In genomic region chr10:79533126-79533911, GRCm38 (mm10) we compare ENCODE assay signal across 8 mouse cellular contexts. TPM values are rescaled to one million over a fixed set of nuclear protein-coding genes. Genes with fewer than 3 reads are reported as not detected.
DNase-seq lines count a peak whose midpoint lies in the region; ATAC-seq and TF ChIP-seq lines count a peak whose summit lies in the region.

Gene Plpp2, minus strand, starts transcription at chr10:79533796.

- H3K4me3 ChIP-seq in heart, embryonic 14.5 days (ENCODE audit: control insufficient read depth in 1 of 2, insufficient read depth in 1 of 2, low read depth in 1 of 2, low read length in 2 of 2), result peak within 1 kb of the TSS; percentile 47 to 54
- H3K4me3 ChIP-seq in kidney, postnatal 0 days (replicated peaks; ENCODE audit: low read depth, low read length), result peak within 1 kb of the TSS; percentile 57
- peak within 1 kb of the TSS; percentile 64 for H3K4me3 ChIP-seq in liver, embryonic 15.5 days (replicated peaks)
- H3K4me3 ChIP-seq in stomach, embryonic 16.5 days (replicated peaks; ENCODE audit: low read length), result peak within 1 kb of the TSS; percentile 70

- peaks cover 2 to 8% of the 10 kb centered on the region in 2 experiments for H3K4me1 ChIP-seq in heart, embryonic 14.5 days (ENCODE audit: control insufficient read depth in 2 of 2, insufficient read depth in 2 of 2, low read length in 2 of 2)
- H3K4me1 ChIP-seq in kidney, postnatal 0 days (replicated peaks; ENCODE audit: insufficient read depth, low read length), result peaks cover 9% of the 10 kb centered on the region
- H3K4me1 ChIP-seq in liver, embryonic 15.5 days (replicated peaks), result peaks cover 16% of the 10 kb centered on the region
- no peaks in the 10 kb centered on the region; the same call in 1 of the 2 replicates for H3K4me1 ChIP-seq in stomach, embryonic 16.5 days (ENCODE audit: control insufficient read depth, insufficient read depth, low read length)

- H3K9me3 ChIP-seq in heart, embryonic 14.5 days (ENCODE audit: control insufficient read depth, low read length), result no peaks in the 10 kb centered on the region
- H3K9me3 ChIP-seq in kidney, postnatal 0 days (replicated peaks; ENCODE audit: low read length), result no peaks in the 10 kb centered on the region
- H3K9me3 ChIP-seq in liver, embryonic 15.5 days (replicated peaks), result no peaks in the 10 kb centered on the region
- H3K9me3 ChIP-seq in stomach, embryonic 16.5 days (replicated peaks; ENCODE audit: control insufficient read depth, low read length), result no peaks in the 10 kb centered on the region

- no peak within 1 kb of the TSS for H3K27ac ChIP-seq in heart, embryonic 14.5 days (replicated peaks in 1 of 2; ENCODE audit: control insufficient read depth in 1 of 2, insufficient read depth in 1 of 2, low read depth in 2 of 2, low read length in 2 of 2)
- peak within 1 kb of the TSS; percentile 82 for H3K27ac ChIP-seq in kidney, postnatal 0 days
- peak within 1 kb of the TSS; percentile 71 for H3K27ac ChIP-seq in liver, embryonic 15.5 days (replicated peaks)
- H3K27ac ChIP-seq in stomach, embryonic 16.5 days (ENCODE audit: low read length), result peak within 1 kb of the TSS; percentile 93

- TF ChIP-seq POLR2A in brain, embryonic 14.5 days (IDR thresholded peaks at IDR 0.05; ENCODE audit: borderline replicate concordance, extremely low read depth, insufficient read depth, insufficient read length, poor library complexity, severe bottlenecking), result no peak

- peak within 1 kb of the TSS; percentile 67 for H3K9ac ChIP-seq in heart, embryonic 14.5 days (ENCODE audit: low read length)
- peak within 1 kb of the TSS; percentile 64 for H3K9ac ChIP-seq in kidney, postnatal 0 days (ENCODE audit: low read depth, low read length)
- peak within 1 kb of the TSS; percentile 52 for H3K9ac ChIP-seq in liver, embryonic 15.5 days
- peak within 1 kb of the TSS; percentile 77 for H3K9ac ChIP-seq in stomach, embryonic 16.5 days (ENCODE audit: low read length)

- peak within 1 kb of the TSS; percentile 96 for H3K4me2 ChIP-seq in heart, embryonic 14.5 days (ENCODE audit: low read length)
- H3K4me2 ChIP-seq in kidney, postnatal 0 days (ENCODE audit: low read length), result peak within 1 kb of the TSS; percentile 74
- peak within 1 kb of the TSS; percentile 87 for H3K4me2 ChIP-seq in liver, embryonic 15.5 days
- H3K4me2 ChIP-seq in stomach, embryonic 16.5 days (ENCODE audit: low read depth, low read length), result peak within 1 kb of the TSS; percentile 89

- H3K36me3 ChIP-seq in heart, embryonic 14.5 days (ENCODE audit: control insufficient read depth, insufficient read depth, low read length), result no peaks in the 10 kb centered on the region; the same call in 1 of the 2 replicates
- 0 out of 2 replicates have a peak, but pooled peaks cover 3% of the 10 kb centered on the region for H3K36me3 ChIP-seq in kidney, postnatal 0 days (ENCODE audit: insufficient read depth, low read length)
- H3K36me3 ChIP-seq in liver, embryonic 15.5 days (replicated peaks), result no peaks in the 10 kb centered on the region
- no peaks in the 10 kb centered on the region; the same call in 1 of the 2 replicates for H3K36me3 ChIP-seq in stomach, embryonic 16.5 days (ENCODE audit: control insufficient read depth, insufficient read depth, low read length)

- under 1% methylated on average over 48 of the region's 52 CpGs for WGBS in heart, embryonic 14.5 days
- under 1% methylated on average over 52 of the region's 52 CpGs for WGBS in kidney, postnatal 0 days
- under 1% methylated on average over 52 of the region's 52 CpGs for WGBS in liver, embryonic 15.5 days (ENCODE audit: insufficient replicate concordance)
- WGBS in stomach, embryonic 16.5 days, result under 1% methylated on average over 52 of the region's 52 CpGs

- peak; percentile 63 for TF ChIP-seq CTCF in brain, embryonic 14.5 days (IDR thresholded peaks at IDR 0.05; ENCODE audit: borderline replicate concordance, extremely low read depth, insufficient read depth, insufficient read length)
- peak; percentile 67 for TF ChIP-seq CTCF in kidney, postnatal 0 days (IDR thresholded peaks at IDR 0.05; ENCODE audit: low read depth)

- peak; percentile 69 for DNase-seq in CD4-positive, CD25-positive, alpha-beta regulatory T cell, adult 2 months (ENCODE audit: low read depth, low spot score)
- peak; percentile 56 for DNase-seq in brain, embryonic 14.5 days (ENCODE audit: low read depth)
- DNase-seq in kidney, postnatal 0 days (ENCODE audit: low spot score), result peak; percentile 78
- peak; percentile 61 to 62 for DNase-seq in natural killer cell, adult 2 months (ENCODE audit: low spot score in 2 of 2)

- peak; percentile 71 for ATAC-seq in erythroblast, adult 5-6 weeks (replicated peaks; ENCODE audit: low FRiP score, poor library complexity, severe bottlenecking)
- ATAC-seq in heart, embryonic 14.5 days (ENCODE audit: insufficient number of reproducible peaks, insufficient read depth, low FRiP score, low read depth), result peak; percentile 65
- ATAC-seq in kidney, postnatal 0 days (replicated peaks; ENCODE audit: low FRiP score, low read depth), result peak; percentile 91
- ATAC-seq in liver, embryonic 15.5 days (ENCODE audit: insufficient read depth), result peak; percentile 82
- ATAC-seq in stomach, embryonic 16.5 days (ENCODE audit: insufficient read depth, low FRiP score), result peak; percentile 90

- H3K27me3 ChIP-seq in heart, embryonic 14.5 days (ENCODE audit: control insufficient read depth, insufficient read depth, low read length), result no peaks in the 10 kb centered on the region
- H3K27me3 ChIP-seq in kidney, postnatal 0 days (ENCODE audit: insufficient read depth, low read length), result no peaks in the 10 kb centered on the region
- H3K27me3 ChIP-seq in liver, embryonic 15.5 days, result peaks cover 12% of the 10 kb centered on the region; the same call in 1 of the 2 replicates
- H3K27me3 ChIP-seq in stomach, embryonic 16.5 days (ENCODE audit: control insufficient read depth, insufficient read depth, low read length), result no peaks in the 10 kb centered on the region

RNA-seq across cellular contexts. Expression of gene Plpp2, which starts in this region (rescaled TPM):
- 8.9 and 13.8 TPM in 2 replicates for polyA plus RNA-seq in brain, embryonic 14.5 days (2012; rRNA removed)
- total RNA-seq in erythroblast, adult 5-6 weeks (2015; ENCODE audit: low replicate concordance), result 2.1 and 7.1 TPM in 2 replicates
- total RNA-seq in erythroblast, adult 5-6 weeks (2017; ENCODE audit: low replicate concordance), result 0.43 TPM in 1 of 2 replicates, not detected in the other
- 10.3 TPM in 2 replicates for polyA plus RNA-seq in heart, embryonic 14.5 days (2014; fragmentation: Nextera tagmentation; extraction: Ambion mirVana)
- 67.0 and 68.9 TPM in 2 replicates for polyA plus RNA-seq in kidney, postnatal 0 days (2015; fragmentation: Nextera tagmentation; extraction: Ambion mirVana)
- 21.5 and 26.9 TPM in 2 replicates for polyA plus RNA-seq in liver, embryonic 15.5 days (2015; fragmentation: Nextera tagmentation; extraction: Ambion mirVana)
- polyA plus RNA-seq in stomach, embryonic 16.5 days (2015; fragmentation: Nextera tagmentation; extraction: Ambion mirVana), result 69.9 and 88.4 TPM in 2 replicates

Comparison
In these comparisons a context has a peak if more than half of its experiments do, and no peak if none do; other contexts are left out.
1. H3K27ac ChIP-seq: peak in kidney, postnatal 0 days (single experiment), liver, embryonic 15.5 days (single experiment) and stomach, embryonic 16.5 days (single experiment); none in heart, embryonic 14.5 days (0 of 2).
2. Peak in every context shown above with its lines, with median percentiles within 50 percentile points of each other: DNase-seq, ATAC-seq, H3K4me2 ChIP-seq, H3K4me3 ChIP-seq and H3K9ac ChIP-seq.